Mouse (Mus musculus) ES-E14 (cell line): ENCODE results near the gene Fxyd5.

Experiments
- CHD2 ChIP-seq: IDR thresholded peaks from 2 replicates; pipeline ENCODE4 v1.6.1; 2014; ENCODE audit warnings: mild to moderate bottlenecking, low read depth, low read length, inconsistent platforms
- HCFC1 ChIP-seq: IDR thresholded peaks from 2 replicates; pipeline ENCODE4 v1.6.1; 2012; ENCODE audit warnings: low read length, inconsistent platforms, borderline replicate concordance; ENCODE audit not compliant: insufficient read depth
- MAFK ChIP-seq: IDR thresholded peaks from 2 replicates; pipeline ENCODE4 v1.6.1; 2014; ENCODE audit warnings: mild to moderate bottlenecking, low read depth, low read length, inconsistent platforms; ENCODE audit not compliant: insufficient read depth
- ZC3H11A ChIP-seq: IDR thresholded peaks from 2 replicates; pipeline ENCODE4 v1.6.1; 2012; ENCODE audit warnings: low read depth, mild to moderate bottlenecking, inconsistent platforms, low read length, borderline replicate concordance
- ZNF384 ChIP-seq: IDR thresholded peaks from 2 replicates; pipeline ENCODE4 v1.6.1; 2012; ENCODE audit warnings: low read depth, low read length, inconsistent platforms

GRCm38 (mm10) chr7:31069491-31069890 is 27.2 kb upstream of the Fxyd5 start:
- 0 out of 2 replicates have a peak, but pooled peaks have one; percentile 22 for TF ChIP-seq CHD2
- TF ChIP-seq ZNF384 = no peak
- no peak for TF ChIP-seq MAFK
- no peak for TF ChIP-seq HCFC1
- no peak for TF ChIP-seq ZC3H11A
